Mouse (Mus musculus): ENCODE data around the gene Slc7a6os. TPM values are rescaled to one million over a fixed set of nuclear protein-coding genes. Genes with fewer than 3 reads are reported as not detected.

Gene Slc7a6os
- polyA plus RNA-seq (2016; fragmentation: Nextera tagmentation; extraction: Ambion mirVana): 44.7 and 47.1 TPM in 2 replicates

- peak within 1 kb of the TSS; percentile 80 for H3K4me2 ChIP-seq
- peak; percentile 99 for ATAC-seq (ENCODE audit: insufficient number of reproducible peaks, insufficient read depth, low FRiP score, low TSS enrichment, low read depth)
- H3K4me3 ChIP-seq (replicated peaks): peak within 1 kb of the TSS; percentile 79
- under 1% methylated on average over 52 of the region's 52 CpGs for WGBS
- H3K27me3 ChIP-seq: no peaks in the 10 kb centered on the region
- H3K4me1 ChIP-seq (replicated peaks): peaks cover 8% of the 10 kb centered on the region
- peaks cover 54% of the 10 kb centered on the region for H3K36me3 ChIP-seq
- H3K27ac ChIP-seq: peak within 1 kb of the TSS; percentile 94
- H3K9ac ChIP-seq (replicated peaks): peak within 1 kb of the TSS; percentile 92
- H3K9me3 ChIP-seq: no peaks in the 10 kb centered on the region
Measured at GRCm38 (mm10) chr8:106210821-106211345, at the start of gene Slc7a6os, which contains the start of gene Prmt7. Gene Slc7a6os (minus strand): TSS chr8:106210935. Gene Prmt7 (plus strand): TSS chr8:106210936.

- Histone ChIP-seq H3K4me2 (no peak overlapping the region), H3K9me3 (no peaks in the 10 kb centered on the region), H3K4me3 (replicated peaks) (no peak overlapping the region), H3K36me3 (peaks cover 21% of the 10 kb centered on the region), H3K9ac (replicated peaks) (no peak overlapping the region), H3K4me1 (replicated peaks) (no peaks in the 10 kb centered on the region), H3K27me3 (no peaks in the 10 kb centered on the region), H3K27ac (no peak overlapping the region)
- ATAC-seq (ENCODE audit: insufficient number of reproducible peaks, insufficient read depth, low FRiP score, low TSS enrichment, low read depth): no peak
- 91% methylated on average over 10 of the region's 10 CpGs for WGBS
Measured at GRCm38 (mm10) chr8:106259579-106260255, 49.0 kb upstream of the Slc7a6os start.

GRCm38 (mm10) chr8:106258169-106258568, 47.4 kb upstream of the Slc7a6os start:
- Histone ChIP-seq H3K36me3 (peaks cover 32% of the 10 kb centered on the region), H3K27ac (no peak overlapping the region), H3K9ac (replicated peaks) (no peak overlapping the region), H3K4me2 (no peak overlapping the region), H3K27me3 (no peaks in the 10 kb centered on the region), H3K4me1 (replicated peaks) (no peaks in the 10 kb centered on the region), H3K9me3 (no peaks in the 10 kb centered on the region), H3K4me3 (replicated peaks) (no peak overlapping the region)
- WGBS: 28% methylated on average over 1 of the region's 1 CpGs
- ATAC-seq (ENCODE audit: insufficient number of reproducible peaks, insufficient read depth, low FRiP score, low TSS enrichment, low read depth): no peak

- no peaks in the 10 kb centered on the region for H3K4me1 ChIP-seq (replicated peaks)
- ATAC-seq (ENCODE audit: insufficient number of reproducible peaks, insufficient read depth, low FRiP score, low TSS enrichment, low read depth): no peak
- no peaks in the 10 kb centered on the region for H3K9me3 ChIP-seq
- H3K4me3 ChIP-seq (replicated peaks): no peak overlapping the region
- H3K27ac ChIP-seq: no peak overlapping the region
- H3K36me3 ChIP-seq: peaks cover 90% of the 10 kb centered on the region
- no peak overlapping the region for H3K9ac ChIP-seq (replicated peaks)
- WGBS: 71% methylated on average over 4 of the region's 4 CpGs
- H3K4me2 ChIP-seq: no peak overlapping the region
- H3K27me3 ChIP-seq: no peaks in the 10 kb centered on the region
Measured at GRCm38 (mm10) chr8:106250186-106250585, 39.5 kb upstream of the Slc7a6os start.

- Histone ChIP-seq H3K27ac (no peak overlapping the region), H3K9me3 (no peaks in the 10 kb centered on the region), H3K27me3 (no peaks in the 10 kb centered on the region), H3K9ac (replicated peaks) (no peak overlapping the region), H3K4me3 (replicated peaks) (no peak overlapping the region), H3K36me3 (peaks cover 87% of the 10 kb centered on the region), H3K4me2 (no peak overlapping the region), H3K4me1 (replicated peaks) (no peaks in the 10 kb centered on the region)
- 90% methylated on average over 5 of the region's 5 CpGs for WGBS
- ATAC-seq (ENCODE audit: insufficient number of reproducible peaks, insufficient read depth, low FRiP score, low TSS enrichment, low read depth): no peak
Measured at GRCm38 (mm10) chr8:106237106-106237505, 26.4 kb upstream of the Slc7a6os start.

GRCm38 (mm10) chr8:106234567-106235261, 24.0 kb upstream of the Slc7a6os start:
- WGBS: 91% methylated on average over 17 of the region's 17 CpGs
- H3K27ac ChIP-seq: no peak overlapping the region

GRCm38 (mm10) chr8:106232751-106233150, 22.0 kb upstream of the Slc7a6os start:
- Histone ChIP-seq H3K27ac (no peak overlapping the region), H3K9me3 (no peaks in the 10 kb centered on the region), H3K27me3 (no peaks in the 10 kb centered on the region), H3K4me3 (replicated peaks) (no peak overlapping the region), H3K9ac (replicated peaks) (no peak overlapping the region), H3K36me3 (peaks cover 84% of the 10 kb centered on the region), H3K4me1 (replicated peaks) (0 out of 2 replicates have a peak, but pooled peaks cover 6% of the 10 kb centered on the region), H3K4me2 (no peak overlapping the region)
- ATAC-seq (ENCODE audit: insufficient number of reproducible peaks, insufficient read depth, low FRiP score, low TSS enrichment, low read depth): no peak
- 70% methylated on average over 3 of the region's 3 CpGs for WGBS

More at GRCm38 (mm10) chr8:106234567-106235261, 24.0 kb upstream of the Slc7a6os start:
- Histone ChIP-seq H3K27me3 (no peaks in the 10 kb centered on the region), H3K9me3 (no peaks in the 10 kb centered on the region), H3K9ac (replicated peaks) (no peak overlapping the region), H3K4me3 (replicated peaks) (no peak overlapping the region), H3K36me3 (peaks cover 84% of the 10 kb centered on the region), H3K4me1 (replicated peaks) (0 out of 2 replicates have a peak, but pooled peaks cover 6% of the 10 kb centered on the region), H3K4me2 (no peak overlapping the region)
- no peak for ATAC-seq (ENCODE audit: insufficient number of reproducible peaks, insufficient read depth, low FRiP score, low TSS enrichment, low read depth)

GRCm38 (mm10) chr8:106231536-106231935, 20.8 kb upstream of the Slc7a6os start:
- Histone ChIP-seq H3K9me3 (no peaks in the 10 kb centered on the region), H3K4me3 (replicated peaks) (no peak overlapping the region), H3K4me1 (replicated peaks) (0 out of 2 replicates have a peak, but pooled peaks cover 6% of the 10 kb centered on the region), H3K36me3 (peaks cover 83% of the 10 kb centered on the region), H3K9ac (replicated peaks) (no peak overlapping the region), H3K27ac (peak overlapping the region; percentile 7; the same call in 1 of the 2 replicates), H3K27me3 (no peaks in the 10 kb centered on the region), H3K4me2 (no peak overlapping the region)
- ATAC-seq (ENCODE audit: insufficient number of reproducible peaks, insufficient read depth, low FRiP score, low TSS enrichment, low read depth): no peak
- WGBS: 79% methylated on average over 7 of the region's 7 CpGs

- Histone ChIP-seq H3K27ac (no peak overlapping the region), H3K4me3 (replicated peaks) (no peak overlapping the region), H3K4me1 (replicated peaks) (0 out of 2 replicates have a peak, but pooled peaks cover 5% of the 10 kb centered on the region), H3K36me3 (peaks cover 78% of the 10 kb centered on the region), H3K27me3 (no peaks in the 10 kb centered on the region), H3K9me3 (no peaks in the 10 kb centered on the region), H3K4me2 (no peak overlapping the region), H3K9ac (replicated peaks) (no peak overlapping the region)
- ATAC-seq (ENCODE audit: insufficient number of reproducible peaks, insufficient read depth, low FRiP score, low TSS enrichment, low read depth): no peak
- 43% methylated on average over 9 of the region's 9 CpGs for WGBS
Measured at GRCm38 (mm10) chr8:106226589-106226988, 15.9 kb upstream of the Slc7a6os start.

- H3K9me3 ChIP-seq: no peaks in the 10 kb centered on the region
- peaks cover 86% of the 10 kb centered on the region for H3K36me3 ChIP-seq
- H3K4me3 ChIP-seq (replicated peaks): no peak overlapping the region
- H3K9ac ChIP-seq (replicated peaks): no peak overlapping the region
- WGBS: 92% methylated on average over 3 of the region's 3 CpGs
- H3K27ac ChIP-seq: no peak overlapping the region
- H3K27me3 ChIP-seq: no peaks in the 10 kb centered on the region
- ATAC-seq (ENCODE audit: insufficient number of reproducible peaks, insufficient read depth, low FRiP score, low TSS enrichment, low read depth): no peak
- no peak overlapping the region for H3K4me2 ChIP-seq
- no peaks in the 10 kb centered on the region for H3K4me1 ChIP-seq (replicated peaks)
Measured at GRCm38 (mm10) chr8:106219620-106220019, 8.9 kb upstream of the Slc7a6os start.

GRCm38 (mm10) chr8:106213959-106214358, 3.2 kb upstream of the Slc7a6os start:
- no peak for ATAC-seq (ENCODE audit: insufficient number of reproducible peaks, insufficient read depth, low FRiP score, low TSS enrichment, low read depth)
- Histone ChIP-seq H3K4me1 (replicated peaks) (peaks cover 8% of the 10 kb centered on the region), H3K9ac (replicated peaks) (no peak overlapping the region), H3K27me3 (no peaks in the 10 kb centered on the region), H3K9me3 (no peaks in the 10 kb centered on the region), H3K4me2 (no peak overlapping the region), H3K4me3 (replicated peaks) (no peak overlapping the region), H3K27ac (no peak overlapping the region), H3K36me3 (peaks cover 58% of the 10 kb centered on the region)
- 92% methylated on average over 3 of the region's 3 CpGs for WGBS

Data from limb, embryonic 12.5 days (tissue).